Comparison of ENCODE assay signal across 31 mouse cellular contexts in genomic region chr3:32947486-32947885, GRCm38 (mm10).
DNase-seq lines count a peak whose midpoint lies in the region; TF ChIP-seq lines count a peak whose summit lies in the region.
"Had no signal": no experiment of that assay in that cellular context is flagged by ENCODE, and none has a peak within 500 bp of the region (broad histone marks: within the 10 kb centered on the region; RNA-seq: fewer than 3 reads in every experiment).

No protein-coding gene starts in this region.

- H3K4me1 ChIP-seq in E14TG2a.4 (replicated peaks; ENCODE audit: low read depth, low read length), result peaks cover 22% of the 10 kb centered on the region
- peaks cover 11% of the 10 kb centered on the region for H3K4me1 ChIP-seq in embryonic facial prominence, embryonic 10.5 days
- H3K4me1 ChIP-seq: embryonic facial prominence, embryonic 13.5 days; forebrain, embryonic 15.5 days; heart, embryonic 13.5 days; hindbrain, embryonic 15.5 days; limb, embryonic 15.5 days had no signal

- H3K27ac ChIP-seq in layer of hippocampus, adult 2 months, result no peak overlapping the region
- no peak overlapping the region for H3K27ac ChIP-seq in embryonic facial prominence, embryonic 10.5 days (replicated peaks)
- H3K27ac ChIP-seq: embryonic facial prominence, embryonic 13.5 days; forebrain, embryonic 10.5 days; forebrain, embryonic 15.5 days; gastrocnemius, adult 2 months; heart, adult 2 months; heart, embryonic 13.5 days; hindbrain, embryonic 15.5 days; limb, embryonic 10.5 days; limb, embryonic 15.5 days; liver, embryonic 14.5 days had no signal

- no peaks in the 10 kb centered on the region for H3K9me3 ChIP-seq in E14TG2a.4 (ENCODE audit: low read length)
- no peaks in the 10 kb centered on the region for H3K9me3 ChIP-seq in embryonic facial prominence, embryonic 10.5 days
- H3K9me3 ChIP-seq: embryonic facial prominence, embryonic 13.5 days; forebrain, embryonic 10.5 days; forebrain, embryonic 15.5 days; heart, embryonic 13.5 days; hindbrain, embryonic 15.5 days; limb, embryonic 10.5 days; limb, embryonic 15.5 days had no signal

- no peak for DNase-seq in layer of hippocampus, adult 2 months (ENCODE audit: low spot score in 2 of 2)
- DNase-seq in layer of hippocampus, postnatal 10 days (ENCODE audit: low spot score in 2 of 2), result no peak
- DNase-seq in 416B (ENCODE audit: low read depth) (peak; percentile 7), WW6 (ENCODE audit: low read depth, low spot score) (peak; percentile 22)
- DNase-seq in kidney, adult 11 months, result no peak
- DNase-seq in embryonic facial prominence, embryonic 10.5 days (ENCODE audit: low spot score), result no peak
- DNase-seq: adrenal gland, postnatal 14 days; B cell, adult 2 months; cerebellum, adult 11-12 months; cerebellum, adult 9-11 months; embryo, embryonic 11 days; gastrocnemius, adult 2 months; gastrocnemius, postnatal 36 days; heart, adult 2 months; heart, postnatal 10 days; kidney, adult 8-10 months; kidney, postnatal 10 days; layer of hippocampus, adult 9-11 months; lung, embryonic 14.5 days; lung, postnatal 14 days; midbrain, embryonic 14.5 days; spleen, adult 18-20 months had no signal

- no peaks in the 10 kb centered on the region for H3K36me3 ChIP-seq in E14TG2a.4 (ENCODE audit: insufficient read depth, low read length)
- H3K36me3 ChIP-seq in embryonic facial prominence, embryonic 10.5 days (replicated peaks), result no peaks in the 10 kb centered on the region
- H3K36me3 ChIP-seq: embryonic facial prominence, embryonic 13.5 days; forebrain, embryonic 10.5 days; forebrain, embryonic 15.5 days; heart, embryonic 13.5 days; hindbrain, embryonic 15.5 days; limb, embryonic 10.5 days; limb, embryonic 15.5 days had no signal

- H3K27me3 ChIP-seq in E14TG2a.4 (ENCODE audit: insufficient read depth, low read length), result no peaks in the 10 kb centered on the region
- no peaks in the 10 kb centered on the region for H3K27me3 ChIP-seq in embryonic facial prominence, embryonic 10.5 days (replicated peaks; ENCODE audit: low read depth, poor library complexity, severe bottlenecking)
- H3K27me3 ChIP-seq: embryonic facial prominence, embryonic 13.5 days; forebrain, embryonic 15.5 days; heart, embryonic 13.5 days; hindbrain, embryonic 15.5 days; limb, embryonic 15.5 days had no signal

- WGBS in embryonic facial prominence, embryonic 10.5 days, result 88% methylated on average over 5 of the region's 5 CpGs

- TF ChIP-seq CTCF in layer of hippocampus, adult 2 months (conservative IDR thresholded peaks at IDR 0.05), result peak; percentile 47
- TF ChIP-seq CTCF in E14TG2a.4 (conservative IDR thresholded peaks at IDR 0.05; ENCODE audit: low read length), result 0 out of 2 replicates have a peak, but pooled peaks have one; percentile 15

- no peak overlapping the region for H3K4me3 ChIP-seq in layer of hippocampus, adult 2 months
- no peak overlapping the region for H3K4me3 ChIP-seq in E14TG2a.4 (replicated peaks; ENCODE audit: low read length)
- no peak overlapping the region for H3K4me3 ChIP-seq in embryonic facial prominence, embryonic 10.5 days
- H3K4me3 ChIP-seq: embryonic facial prominence, embryonic 13.5 days; forebrain, embryonic 10.5 days; forebrain, embryonic 15.5 days; gastrocnemius, adult 2 months; heart, adult 2 months; heart, embryonic 13.5 days; hindbrain, embryonic 15.5 days; limb, embryonic 10.5 days; limb, embryonic 15.5 days had no signal

Comparison
In these comparisons a context has a peak if more than half of its experiments do, and no peak if none do; other contexts are left out.
1. DNase-seq: peak in 416B (single experiment) and WW6 (single experiment); none in layer of hippocampus, adult 2 months (0 of 2), layer of hippocampus, postnatal 10 days (0 of 2), kidney, adult 11 months (single experiment) and embryonic facial prominence, embryonic 10.5 days (single experiment).